Mouse (Mus musculus) megakaryocyte progenitor cell, adult 5-6 weeks (primary cell): ENCODE data around the gene Pttg1. TPM values are rescaled to one million over a fixed set of nuclear protein-coding genes. Genes with fewer than 3 reads are reported as not detected.
A peak's percentile ranks its signal among the peaks of the same experiment; 100 is the strongest.

Experiments used
- ATAC-seq: replicated peaks from 2 replicates; pipeline ENCODE4 v1.8.0; 2016; ENCODE audit warnings: mild to moderate bottlenecking, moderate TSS enrichment, inconsistent platforms; ENCODE audit not compliant: poor library complexity
- total RNA-seq, 2 experiments: library from RNA; stranded (forward) in 1 of 2; stranded (reverse) in 1 of 2; fragments of 157-497, 149-512 nt in 1 of 2; fragments of 200-1000 nt in 1 of 2; gene quantifications; 2 replicates each; pipeline versions ENCODE4 v1.2.3 to v1.2.4; 2015 to 2017

Gene Pttg1
- total RNA-seq (2015), result 47.0 and 54.2 TPM in 2 replicates
- 47.9 and 52.5 TPM in 2 replicates for total RNA-seq (2017)

DNA sequence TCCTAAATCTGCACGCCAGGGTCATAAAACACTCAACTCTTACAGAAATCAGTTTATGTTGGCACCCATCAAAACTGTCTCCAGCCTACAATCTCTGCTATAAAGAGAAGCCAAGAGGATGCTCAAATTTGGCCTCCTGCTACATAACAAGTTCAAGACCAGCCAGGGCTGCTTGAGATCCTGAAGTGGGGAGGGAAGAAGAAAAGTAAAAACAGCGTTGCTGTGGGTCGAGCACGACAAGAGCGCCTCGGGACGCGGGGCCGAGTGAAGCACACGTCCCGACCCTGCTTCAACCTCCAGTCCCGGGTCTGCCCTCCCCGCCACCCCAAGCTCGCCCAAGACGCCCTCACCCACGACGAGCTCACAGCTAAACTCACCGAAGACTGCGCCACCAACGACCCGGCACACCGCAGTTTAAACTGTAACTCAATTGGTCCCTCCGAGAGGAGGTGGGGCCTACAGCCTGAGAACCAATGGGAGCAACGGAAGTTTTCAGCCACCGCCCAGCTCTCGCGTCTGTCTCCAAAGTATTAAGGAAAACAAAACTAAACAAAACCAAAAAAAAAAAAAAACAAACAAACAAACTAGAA lies at the start of gene Pttg1:
TSS of gene Pttg1 (minus strand) at position 428 of the 590 bp plus-strand sequence.
- ATAC-seq, result peak; percentile 99

DNA sequence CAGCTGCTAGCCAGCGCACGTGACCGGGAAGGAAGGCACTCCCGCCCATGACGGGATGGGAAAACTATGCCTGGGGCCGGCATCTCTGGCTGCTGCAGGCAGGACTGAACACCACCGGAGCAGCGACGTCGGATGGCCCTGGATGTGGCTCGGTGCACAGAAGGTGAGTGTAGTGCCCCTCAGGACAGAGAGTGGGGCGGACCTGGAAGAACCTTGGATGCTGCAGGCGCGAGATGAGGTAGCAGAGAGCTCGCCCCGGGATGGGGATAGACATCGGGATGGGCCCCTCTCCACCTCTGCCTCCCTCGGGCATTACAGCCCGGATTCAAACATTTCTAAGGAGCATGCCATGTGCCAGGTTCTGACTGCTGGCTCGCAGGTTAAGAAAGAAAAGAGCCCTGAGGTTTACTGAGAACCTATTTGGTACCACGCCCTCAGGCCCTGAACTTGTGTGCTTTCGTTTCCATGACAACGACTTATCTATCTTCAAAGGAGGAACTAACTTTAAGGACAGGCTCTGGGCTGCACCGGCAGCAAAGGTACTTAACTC lies 48.2 kb upstream of the Pttg1 start, which contains the start of gene C1qtnf2:
TSS of gene C1qtnf2 (plus strand) at position 52 of the 550 bp plus-strand sequence.
- ATAC-seq, result peak; percentile 93

DNA sequence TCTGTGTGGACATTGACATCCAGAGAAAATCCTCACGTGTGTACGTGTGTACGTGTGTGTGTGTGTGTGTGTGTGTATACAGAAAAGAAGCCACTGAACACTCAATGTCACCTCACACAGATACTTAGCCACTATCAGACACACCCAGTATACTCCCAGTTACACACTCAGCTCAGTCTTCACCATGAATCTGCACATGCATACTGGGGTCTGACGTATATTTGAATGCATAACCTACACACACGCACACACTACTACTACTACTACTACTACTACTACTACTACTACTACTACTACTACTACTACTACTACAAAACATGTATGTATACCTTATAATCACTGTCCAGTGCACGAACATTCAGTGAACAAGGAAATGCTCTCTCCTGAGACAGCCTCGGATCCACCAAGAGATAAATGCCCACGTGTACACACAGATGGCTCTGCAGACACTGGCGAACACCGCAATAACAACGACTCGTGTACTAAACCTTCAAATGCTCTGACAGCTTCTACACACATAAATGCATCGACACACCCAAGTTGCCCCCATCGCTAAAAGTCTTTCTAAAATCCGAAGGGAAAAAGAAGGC lies 47.7 kb upstream of the Pttg1 start:
- ATAC-seq, result no peak

DNA sequence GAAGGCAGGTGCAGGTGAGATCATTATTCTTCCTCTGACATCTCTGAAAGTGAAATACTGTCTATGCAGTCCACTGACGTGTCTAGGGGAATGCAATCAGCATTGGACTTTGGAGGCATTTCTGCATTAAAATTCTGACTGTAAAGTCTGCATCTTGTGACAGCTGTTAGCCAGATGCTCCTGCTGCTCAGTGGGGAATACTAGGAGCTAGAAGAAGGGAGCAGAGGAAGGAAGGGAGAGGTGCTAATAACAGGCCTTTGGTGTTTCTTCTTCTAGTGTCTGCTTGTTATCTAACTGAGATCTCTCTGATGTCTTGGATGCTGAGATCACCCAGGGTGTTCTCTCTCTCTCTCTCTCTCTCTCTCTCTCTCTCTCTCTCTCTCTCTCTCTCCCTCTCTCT lies 47.1 kb upstream of the Pttg1 start:
- ATAC-seq, result no peak

DNA sequence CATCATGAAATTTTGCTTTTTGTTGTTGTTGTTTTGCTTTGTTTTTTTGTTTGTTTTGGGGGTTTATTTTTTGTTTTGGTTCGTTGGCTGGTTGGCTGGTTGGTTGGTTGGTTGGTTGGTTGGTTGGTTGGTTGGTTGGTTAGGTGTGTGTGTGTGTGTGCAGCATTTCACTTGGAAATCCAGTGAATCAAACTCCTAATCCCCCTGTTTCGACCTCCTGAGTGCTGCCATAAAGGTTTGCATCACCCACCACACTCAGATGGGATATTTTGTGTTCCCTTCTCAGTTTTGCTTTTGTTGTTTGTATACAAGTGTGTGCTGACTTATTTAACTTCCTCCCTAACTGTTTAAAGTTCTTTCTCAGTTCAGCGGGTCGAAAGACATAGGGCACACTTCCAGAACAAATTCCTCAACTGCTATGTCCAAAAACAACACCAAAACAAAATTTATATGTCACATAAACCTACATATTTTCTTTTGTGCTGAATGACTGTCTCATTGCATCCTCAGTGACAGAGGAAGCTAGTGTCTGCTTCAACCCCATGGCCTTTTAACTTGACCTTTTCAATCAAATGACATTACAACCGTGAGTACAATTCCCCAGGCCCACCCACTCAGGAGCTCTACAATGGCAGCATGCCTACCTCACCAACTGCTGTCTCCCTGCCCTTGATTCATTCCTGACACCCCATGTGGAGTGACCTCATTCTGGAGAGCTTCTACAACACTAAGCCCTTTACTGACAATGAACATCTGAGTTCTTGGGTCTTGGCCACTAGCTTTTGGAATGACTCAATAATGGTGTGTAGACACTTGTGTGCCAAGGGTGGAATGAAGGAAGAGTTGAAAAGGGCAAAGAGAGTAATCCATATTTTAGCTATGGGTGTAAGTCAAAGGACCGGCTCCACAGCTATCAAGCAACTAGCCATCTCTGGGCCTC lies 45.1 kb upstream of the Pttg1 start:
- ATAC-seq, result no peak

DNA sequence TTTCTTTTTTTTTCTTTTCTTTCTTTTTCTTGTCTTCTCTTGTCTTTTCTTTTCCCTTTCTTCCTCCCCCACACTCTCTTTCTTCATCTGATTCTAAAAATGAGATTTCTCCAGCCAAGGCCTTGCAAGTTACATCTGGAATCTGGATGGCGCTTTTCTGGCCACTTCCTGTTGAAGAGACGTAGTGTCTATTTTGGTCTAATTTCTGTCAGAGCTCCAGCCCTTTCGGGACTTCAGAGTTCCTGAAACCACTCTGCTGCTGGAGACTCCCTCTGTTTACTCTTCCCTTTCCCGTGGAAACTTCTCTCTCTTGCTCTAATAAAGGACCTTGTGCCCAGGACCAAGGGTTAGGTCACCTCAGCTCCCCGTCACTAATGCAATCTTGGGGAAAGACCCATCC lies 44.1 kb upstream of the Pttg1 start:
- ATAC-seq, result no peak

DNA sequence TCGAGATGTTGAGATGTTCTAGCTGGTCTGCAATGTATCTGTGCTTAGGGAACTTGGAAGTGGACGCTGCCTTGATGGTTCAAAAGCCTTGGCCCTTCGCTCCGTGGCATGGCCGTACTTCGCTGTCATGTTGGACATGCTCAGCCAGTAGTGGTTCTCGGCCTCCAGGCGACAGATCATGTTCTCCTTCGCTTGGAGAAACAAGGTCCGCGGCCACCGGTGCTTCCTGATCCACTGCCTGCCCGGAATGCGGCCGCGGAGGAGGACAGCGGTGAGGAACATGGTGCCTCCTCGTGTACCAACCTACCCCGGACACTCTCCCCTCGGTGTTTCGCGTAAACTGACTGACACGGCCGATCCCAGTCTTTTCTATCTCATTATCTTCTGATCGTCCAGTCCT lies 37.2 kb upstream of the Pttg1 start:
- no peak for ATAC-seq

DNA sequence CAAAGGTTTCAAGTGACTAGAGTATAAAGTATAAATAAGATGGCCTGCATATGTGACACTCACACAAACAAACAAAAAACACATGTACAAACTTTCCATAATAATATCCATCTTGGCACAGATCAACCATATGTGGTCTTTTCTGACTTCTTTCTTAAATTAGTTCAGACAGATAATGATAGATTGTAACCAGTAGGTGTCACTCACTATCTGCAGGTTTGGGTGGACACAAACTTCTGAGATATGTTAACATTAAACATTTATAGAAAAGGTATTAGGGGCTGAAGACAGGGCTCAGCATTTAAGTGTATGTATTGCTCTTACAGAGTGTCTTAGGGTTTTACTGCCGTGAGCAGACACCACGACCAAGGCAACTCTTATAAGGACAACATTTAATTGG lies 26.2 kb upstream of the Pttg1 start:
- no peak for ATAC-seq

DNA sequence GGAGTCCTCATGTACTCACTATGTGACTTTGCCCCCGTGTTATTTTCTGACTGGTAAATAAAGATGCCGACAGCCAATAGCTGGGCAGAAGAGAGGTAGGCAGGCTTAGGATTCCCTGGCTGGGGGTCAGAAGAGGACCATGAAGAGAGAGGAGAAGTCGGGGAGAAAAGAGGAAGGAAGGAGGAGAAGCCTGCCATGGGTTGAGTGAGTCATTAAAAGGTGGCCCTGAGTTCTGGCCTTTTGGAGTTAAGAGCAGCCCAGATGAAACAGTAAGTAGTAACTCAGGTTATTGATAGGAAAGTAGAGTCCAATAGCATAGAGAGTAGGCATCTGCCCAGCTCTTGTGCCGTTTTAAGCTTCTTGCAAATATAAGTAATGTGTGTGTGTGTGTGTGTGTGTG lies 25.3 kb upstream of the Pttg1 start:
- peak; percentile 94 for ATAC-seq

DNA sequence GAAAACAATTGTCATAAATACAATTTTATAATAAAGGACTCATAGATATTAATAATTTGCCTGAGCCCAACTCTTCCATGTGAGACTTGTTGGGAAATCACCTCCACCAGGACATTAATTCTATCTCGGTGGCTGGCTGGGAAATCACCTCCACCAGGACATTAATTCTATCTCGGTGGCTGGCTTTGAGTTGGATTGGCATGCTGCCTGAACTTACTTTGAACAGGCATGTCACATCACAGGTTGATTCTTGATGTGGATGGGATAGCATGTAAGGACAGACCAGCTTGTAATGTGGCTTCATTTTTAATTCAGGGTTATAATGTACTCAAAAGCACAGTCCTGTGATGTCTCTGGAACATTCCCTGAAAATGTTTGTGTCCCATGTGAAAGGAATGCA lies 23.9 kb upstream of the Pttg1 start:
- ATAC-seq, result no peak

DNA sequence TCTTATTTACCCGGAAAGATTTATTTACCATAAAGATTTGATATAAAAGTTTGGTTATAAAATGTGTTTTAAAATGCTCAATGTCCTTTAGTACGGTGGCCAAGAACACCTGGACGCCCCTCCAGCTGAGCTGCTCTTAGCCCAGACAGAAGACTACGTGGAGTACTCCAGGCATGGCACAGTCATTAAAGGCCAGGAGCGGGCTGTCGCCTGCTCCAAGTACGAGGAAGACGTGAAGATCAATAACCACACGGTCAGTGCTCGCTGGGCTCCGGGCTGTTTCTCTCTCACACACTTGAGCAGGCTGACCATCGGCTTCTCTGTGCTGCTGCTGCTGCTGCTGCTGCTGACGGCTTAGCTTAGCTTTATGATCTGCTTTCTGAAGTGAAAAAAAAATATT lies 17.1 kb upstream of the Pttg1 start:
- no peak for ATAC-seq

DNA sequence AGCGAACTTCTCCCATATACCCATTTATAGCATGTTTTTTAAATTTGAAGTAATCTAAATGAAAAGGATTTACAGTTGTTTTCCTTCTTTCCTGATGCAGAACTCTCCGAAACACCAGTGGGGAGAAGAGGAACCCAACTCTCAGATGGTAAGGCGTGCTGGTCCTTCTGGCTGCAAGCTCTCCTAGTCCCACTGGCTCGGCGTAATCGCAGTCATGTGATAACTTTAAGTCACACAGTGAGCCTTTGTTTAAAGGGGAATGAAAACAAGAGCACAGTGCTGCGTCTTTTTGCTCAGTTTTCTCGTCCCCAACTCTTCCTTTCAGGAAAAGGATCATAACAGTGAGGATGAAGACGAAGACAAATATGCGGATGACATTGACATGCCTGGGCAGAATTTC lies 15.1 kb upstream of the Pttg1 start:
- ATAC-seq, result no peak

DNA sequence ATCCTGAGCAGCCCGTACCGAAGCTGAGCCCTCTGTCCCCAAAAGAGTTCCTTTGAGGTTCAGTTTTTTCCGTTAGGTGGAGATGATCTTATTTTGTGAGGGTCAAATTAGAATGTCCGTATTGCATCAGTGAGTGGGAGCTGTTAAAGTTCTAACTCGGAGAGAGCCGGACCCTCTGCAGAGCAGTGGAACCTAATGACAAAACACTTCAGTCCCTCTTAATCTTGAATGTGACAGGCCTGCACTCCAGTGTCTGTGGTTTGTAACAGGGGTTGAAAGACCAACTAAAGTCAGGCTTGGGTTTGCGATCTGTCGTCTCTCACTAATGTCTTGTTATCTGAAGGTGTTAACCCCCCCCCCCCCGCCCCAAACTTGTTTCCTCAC lies 8.0 kb upstream of the Pttg1 start:
- peak; percentile 43 for ATAC-seq

DNA sequence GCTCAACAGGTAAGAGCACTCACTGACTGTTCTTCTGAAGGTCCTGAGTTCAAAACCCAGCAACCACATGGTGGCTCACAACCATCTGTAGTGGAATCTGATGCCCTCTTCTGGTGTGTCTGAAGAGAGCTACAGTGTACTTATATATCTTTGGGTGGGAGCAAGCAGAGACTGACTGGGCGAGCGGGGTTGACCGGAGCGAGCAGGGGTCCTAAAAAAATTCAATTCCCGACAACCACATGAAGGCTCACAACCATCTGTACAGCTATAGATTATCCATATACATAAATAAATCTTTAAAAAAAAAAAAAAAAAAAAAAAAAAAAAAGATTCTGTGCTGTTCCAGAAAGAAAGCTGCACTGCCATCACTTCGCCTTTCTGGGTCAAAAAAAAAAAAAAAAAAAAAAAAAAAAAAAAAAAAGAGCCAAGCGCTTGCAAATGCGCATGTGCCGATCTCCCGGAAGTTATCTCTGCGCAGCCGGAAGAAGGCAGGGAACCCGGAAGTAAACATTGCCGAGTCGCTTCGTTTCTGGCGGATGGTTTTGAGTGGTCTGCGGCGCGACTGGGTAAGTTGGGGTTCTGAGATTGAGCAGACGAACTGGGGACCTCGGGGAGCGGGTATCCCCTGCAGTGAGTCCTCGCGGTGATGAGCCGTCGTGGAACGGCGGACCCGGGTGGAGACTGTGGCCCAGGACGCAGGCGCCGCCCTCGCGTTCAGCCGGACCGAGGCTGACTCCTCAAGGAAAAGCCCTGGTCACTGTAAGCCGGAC lies 7.4 kb upstream of the Pttg1 start, which contains the start of gene Slu7:
TSS of gene Slu7 (plus strand) at position 491 of the 770 bp plus-strand sequence.
- peak; percentile 94 for ATAC-seq

DNA sequence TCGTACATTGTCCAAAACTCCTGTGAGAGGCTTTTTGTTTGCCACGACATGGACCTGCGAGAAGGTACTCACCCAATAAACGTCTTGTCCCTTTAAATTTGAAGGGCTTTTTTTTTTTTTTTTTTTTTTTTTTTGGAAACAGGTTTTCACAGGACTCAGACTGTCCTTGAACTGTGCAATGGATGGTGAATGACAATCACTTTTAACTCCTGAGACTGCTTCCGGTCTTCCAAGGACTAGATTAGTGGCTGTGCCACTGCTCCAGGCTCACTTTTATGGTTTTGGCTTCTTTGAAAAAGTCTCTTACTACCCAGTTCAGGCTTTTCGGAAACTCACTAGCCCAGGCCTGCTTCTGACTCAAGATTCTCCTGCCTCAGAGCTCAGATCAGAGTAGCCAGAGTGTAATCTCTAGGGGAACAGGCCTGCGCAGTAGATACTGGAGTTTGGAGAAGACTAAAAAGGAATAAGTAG lies 398 bp upstream of the Pttg1 start:
- peak; percentile 25; the same call in 1 of the 2 replicates for ATAC-seq

DNA sequence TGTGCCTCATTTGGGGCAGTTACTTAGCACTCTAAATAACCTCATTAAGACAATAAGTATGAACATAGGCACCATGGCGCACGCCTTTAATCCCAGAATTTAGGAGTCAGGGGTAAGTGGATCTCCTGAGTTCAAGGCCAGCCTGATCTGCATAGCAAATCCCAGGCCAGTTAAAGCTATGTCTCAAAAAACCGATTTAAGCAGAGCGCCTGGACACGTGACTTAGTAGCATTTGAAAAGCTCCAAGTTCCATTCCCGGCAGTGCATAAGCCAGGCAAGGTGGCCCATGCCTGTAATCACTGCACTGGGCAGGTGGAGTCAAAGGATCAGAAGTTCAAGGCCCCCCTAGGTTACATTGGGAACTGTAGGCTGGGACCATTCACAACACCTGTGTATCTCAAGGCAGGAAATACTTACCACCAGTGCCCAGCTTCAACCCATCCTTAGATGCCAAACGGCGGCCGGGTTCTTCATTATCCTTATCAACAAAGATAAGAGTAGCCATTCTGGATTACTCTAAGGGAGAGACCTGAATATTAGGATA lies 813 bp downstream of the Pttg1 start:
- ATAC-seq, result no peak

DNA sequence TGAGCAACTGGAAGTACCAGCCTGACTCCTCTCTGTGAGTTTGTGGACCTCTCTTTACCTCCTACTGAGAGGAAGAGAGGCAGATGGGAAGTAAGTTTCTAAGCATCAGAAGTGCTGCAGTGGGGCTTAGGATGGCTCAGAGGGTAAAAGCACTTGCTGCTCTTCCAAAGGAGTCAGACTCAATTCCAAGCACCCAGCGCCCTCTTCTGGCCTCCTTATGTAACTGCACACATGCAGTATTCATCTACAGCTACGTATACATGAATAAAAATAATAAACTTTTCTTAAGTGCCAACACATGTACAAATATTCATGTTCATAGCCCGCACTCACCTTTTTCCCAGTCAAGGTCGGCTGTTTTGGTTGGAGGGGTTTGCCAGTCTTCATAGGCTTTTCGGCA lies 1.7 kb downstream of the Pttg1 start:
- ATAC-seq, result peak; percentile 25; the same call in 1 of the 2 replicates

DNA sequence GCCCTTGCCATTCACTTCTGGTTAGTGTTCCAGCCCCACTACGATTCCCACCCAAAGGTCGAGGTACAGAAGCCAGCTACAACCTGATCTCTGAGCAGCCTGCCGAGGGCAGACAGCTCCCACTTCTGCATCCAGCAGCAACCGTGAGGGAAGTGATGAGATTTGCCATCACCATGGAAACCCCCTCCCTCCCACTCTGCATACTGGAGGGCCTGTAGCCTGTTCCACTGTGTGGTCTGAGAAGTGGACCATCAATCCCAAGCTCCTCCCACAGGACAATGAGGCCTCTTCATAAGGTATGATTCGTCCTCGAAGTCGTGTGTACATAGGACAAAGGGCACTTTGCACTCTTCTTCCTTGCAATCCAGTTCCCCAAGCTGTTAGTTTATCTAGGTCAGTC lies 8.8 kb downstream of the Pttg1 start:
- no peak for ATAC-seq

DNA sequence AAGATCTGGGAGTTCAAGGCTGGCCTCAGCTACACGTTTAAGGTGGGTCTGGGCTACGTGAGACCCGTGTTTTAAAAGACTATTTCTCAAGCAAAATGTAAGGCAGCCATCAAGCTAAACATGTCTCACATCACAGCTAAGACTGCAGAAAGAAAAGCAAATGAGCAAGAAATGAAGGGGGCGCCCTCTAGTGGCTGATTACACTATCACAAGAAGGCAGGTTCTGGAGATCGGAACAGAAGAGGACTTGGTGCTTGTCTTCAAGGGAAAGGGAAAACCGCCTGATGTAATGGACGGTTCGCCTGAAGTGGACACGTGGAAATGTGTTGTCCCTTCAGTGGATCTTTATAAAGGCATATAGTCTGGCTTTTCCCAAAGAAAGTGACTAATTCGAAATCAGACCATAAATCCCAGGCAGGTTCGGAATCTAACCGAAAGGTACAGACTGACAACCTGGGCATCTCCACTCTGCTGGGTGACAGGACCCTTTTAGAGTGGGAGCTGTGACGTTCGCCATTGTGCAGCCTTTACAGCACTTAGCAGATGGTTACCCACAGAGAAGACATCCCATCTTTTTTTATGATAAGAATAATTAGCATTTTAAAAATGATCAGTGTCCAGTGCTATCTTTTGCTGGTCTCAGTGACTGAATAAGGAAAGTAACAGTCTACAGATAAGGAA lies 13.1 kb downstream of the Pttg1 start:
- ATAC-seq, result peak; percentile 62

DNA sequence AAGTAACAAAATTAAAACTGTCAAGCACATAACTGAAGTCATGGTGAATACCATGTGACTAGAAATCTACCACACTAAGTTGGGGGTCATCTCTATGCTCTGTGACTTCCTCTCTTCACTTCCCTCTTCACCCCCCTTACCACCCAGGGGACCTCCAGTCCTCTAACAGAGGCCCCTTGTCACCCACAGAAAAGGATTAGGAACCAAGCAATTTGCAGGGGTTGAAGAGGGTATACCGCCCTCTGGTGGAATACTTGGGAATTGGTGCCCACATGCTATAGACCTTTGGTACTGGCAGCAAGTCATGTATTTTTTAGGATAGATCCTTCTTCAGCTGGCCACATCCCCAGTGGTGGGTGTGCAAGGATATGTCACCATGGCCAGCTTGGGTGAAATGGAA lies 14.6 kb downstream of the Pttg1 start:
- peak; percentile 97 for ATAC-seq
